Mouse (Mus musculus) gastrocnemius, postnatal 14 days (tissue): ENCODE measurements around the gene Dohh. TPM values are rescaled to one million over a fixed set of nuclear protein-coding genes. Genes with fewer than 3 reads are reported as not detected.

Experiments
- DNase-seq: peaks from one replicate; pipeline ENCODE4 v3.0.0; 2021; ENCODE audit warnings: mixed read lengths
- intact Hi-C: fragments of 180-260 bp; cut with DNase I; formaldehyde crosslinking; loops from one replicate; pipeline ENCODE4 v1.15.1; 2025; ENCODE audit warnings: low total_unique reads
- total RNA-seq, 2 experiments: library from RNA; stranded (reverse); gene quantifications; 2 replicates each; pipeline ENCODE4 v1.2.3; 2021

The Dohh gene
- total RNA-seq, 2 experiments from 2014 or later = 38.6 to 39.8 TPM

GRCm38 (mm10) chr10:81413310-81414261 is 29.4 kb downstream of the Dohh start:
- intact Hi-C loops = no loop called here
- DNase-seq = peak; percentile 94

GRCm38 (mm10) chr10:81414682-81415081 is 30.5 kb downstream of the Dohh start:
- intact Hi-C loops = no loop called here
- DNase-seq = peak; percentile 82

GRCm38 (mm10) chr10:81415146-81415545 is 30.9 kb downstream of the Dohh start:
- no peak for DNase-seq
- intact Hi-C loops = no loop called here

GRCm38 (mm10) chr10:81415549-81416310 is 31.5 kb downstream of the Dohh start:
- intact Hi-C loops = no loop called here
- DNase-seq = peak; percentile 90

GRCm38 (mm10) chr10:81416581-81417226 is 32.5 kb downstream of the Dohh start:
- peak; percentile 92 for DNase-seq
- intact Hi-C loops = no loop called here

- intact Hi-C loops = no loop called here
- DNase-seq = peak; percentile 11
Observed at GRCm38 (mm10) chr10:81417227-81418215, 33.3 kb downstream of the Dohh start.

- DNase-seq = peak; percentile 4
- intact Hi-C loops = no loop called here
Observed at GRCm38 (mm10) chr10:81418216-81419070, 34.2 kb downstream of the Dohh start.

GRCm38 (mm10) chr10:81419111-81419928 is 35.1 kb downstream of the Dohh start:
- intact Hi-C loops = no loop called here
- DNase-seq = peak; percentile 5

GRCm38 (mm10) chr10:81420191-81420767 is 36.1 kb downstream of the Dohh start:
- intact Hi-C loops = no loop called here

GRCm38 (mm10) chr10:81421041-81421796 is 37.0 kb downstream of the Dohh start:
- intact Hi-C loops = no loop called here
- DNase-seq = peak; percentile 8

More at GRCm38 (mm10) chr10:81420191-81420767, 36.1 kb downstream of the Dohh start:
- DNase-seq = peak; percentile 15

GRCm38 (mm10) chr10:81421797-81422100 is 37.5 kb downstream of the Dohh start:
- peak; percentile 69 for DNase-seq

GRCm38 (mm10) chr10:81422191-81422590 is 38.0 kb downstream of the Dohh start:
- DNase-seq = peak; percentile 13
- intact Hi-C loops = no loop called here

More at GRCm38 (mm10) chr10:81421797-81422100, 37.5 kb downstream of the Dohh start:
- intact Hi-C loops = no loop called here

- intact Hi-C loops = no loop called here
- peak; percentile 7 for DNase-seq
Observed at GRCm38 (mm10) chr10:81422661-81423217, 38.5 kb downstream of the Dohh start.

- DNase-seq = peak; percentile 5
- intact Hi-C loops = no loop called here
Observed at GRCm38 (mm10) chr10:81423476-81424245, 39.4 kb downstream of the Dohh start.
